Mouse (Mus musculus) forebrain, embryonic 12.5 days (tissue): ENCODE results near the gene Zfp607b. TPM values are rescaled to one million over a fixed set of nuclear protein-coding genes. Genes with fewer than 3 reads are reported as not detected.

Source experiments
- ATAC-seq: fragments of 200-750 bp; cut with Nextera tagmentation; 2 replicates; pipeline ENCODE4 v1.8.0; 2017; ENCODE audit warnings: moderate TSS enrichment; ENCODE audit not compliant: low FRiP score
- H3K27ac ChIP-seq: fragments of 300-500 bp; sonication (generic); 2 replicates; pipeline ENCODE4 v1.5.1; 2016; ENCODE audit warnings: mild to moderate bottlenecking
- H3K27me3 ChIP-seq: fragments of 300-500 bp; sonication (generic); 2 replicates; pipeline ENCODE4 v1.6.1; 2016; ENCODE audit warnings: mild to moderate bottlenecking
- H3K36me3 ChIP-seq: fragments of 300-500 bp; sonication (generic); replicated peaks from 2 replicates; pipeline ENCODE4 v1.6.1; 2016; ENCODE audit warnings: mild to moderate bottlenecking
- H3K4me1 ChIP-seq: fragments of 300-500 bp; sonication (generic); 2 replicates; pipeline ENCODE4 v1.6.1; 2016
- H3K4me2 ChIP-seq: fragments of 300-500 bp; sonication (generic); 2 replicates; pipeline ENCODE4 v1.6.1; 2016; ENCODE audit warnings: mild to moderate bottlenecking, moderate library complexity
- H3K4me3 ChIP-seq: fragments of 300-500 bp; sonication (generic); replicated peaks from 2 replicates; pipeline ENCODE4 v1.5.1; 2016; ENCODE audit warnings: mild to moderate bottlenecking
- H3K9ac ChIP-seq: fragments of 300-500 bp; sonication (generic); 2 replicates; pipeline ENCODE4 v1.6.1; 2016; ENCODE audit warnings: mild to moderate bottlenecking
- H3K9me3 ChIP-seq: fragments of 300-500 bp; sonication (generic); 2 replicates; pipeline ENCODE4 v1.6.1; 2016
- WGBS: fragments of 180-500 bp; shearing (Covaris S2); methylation state at CpG from one replicate; pipeline ENCODE4 v1.1.7; 2016; 5-methylcytosine and 5-hydroxymethylcytosine counted together
- polyA plus RNA-seq: library from polyadenylated mRNA; unstranded; fragments of >200 nt; fragmentation: Nextera tagmentation; extraction: Ambion mirVana; gene quantifications from 2 replicates; pipeline ENCODE4 v1.2.1, GENCODE M21; 2016

The Zfp607b gene
- polyA plus RNA-seq, 1 experiment from 2014 or later, result 10.1 TPM

DNA sequence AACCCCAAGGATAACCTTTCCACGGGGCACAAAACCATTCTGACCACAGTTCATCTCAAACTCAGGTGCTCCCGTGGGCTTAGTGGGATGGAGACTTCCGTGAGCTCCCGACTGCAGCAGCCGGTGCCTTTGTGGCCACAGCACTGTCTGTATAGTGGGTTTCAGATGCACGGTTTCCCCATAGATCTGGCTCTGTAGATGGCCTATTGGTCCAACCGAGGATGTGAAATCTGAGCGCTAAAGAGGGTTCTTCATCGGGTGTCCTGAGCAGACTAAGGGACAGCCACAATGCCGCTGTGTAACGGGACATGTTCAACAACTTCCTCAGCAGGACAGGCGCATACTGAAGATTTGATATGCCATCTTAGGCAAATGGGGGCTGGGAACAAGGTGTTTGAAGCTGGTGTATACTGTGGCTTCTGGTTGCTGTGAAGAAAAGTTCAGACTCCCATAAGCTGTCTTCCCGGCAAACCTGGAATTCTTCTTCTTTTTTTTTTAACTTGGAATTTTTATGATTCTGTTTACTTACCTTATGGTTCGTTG is 823 bp upstream of the Zfp607b start:
- Histone ChIP-seq H3K4me2 (peak overlapping the region; percentile 69), H3K36me3 (no peaks in the 10 kb centered on the region), H3K27ac (peak overlapping the region; percentile 87), H3K9ac (peak overlapping the region; percentile 68), H3K9me3 (no peaks in the 10 kb centered on the region), H3K27me3 (no peaks in the 10 kb centered on the region), H3K4me3 (peak overlapping the region; percentile 44), H3K4me1 (peaks cover 25% of the 10 kb centered on the region)
- ATAC-seq, result no peak
- 40% methylated on average over 14 of the region's 14 CpGs for WGBS

DNA sequence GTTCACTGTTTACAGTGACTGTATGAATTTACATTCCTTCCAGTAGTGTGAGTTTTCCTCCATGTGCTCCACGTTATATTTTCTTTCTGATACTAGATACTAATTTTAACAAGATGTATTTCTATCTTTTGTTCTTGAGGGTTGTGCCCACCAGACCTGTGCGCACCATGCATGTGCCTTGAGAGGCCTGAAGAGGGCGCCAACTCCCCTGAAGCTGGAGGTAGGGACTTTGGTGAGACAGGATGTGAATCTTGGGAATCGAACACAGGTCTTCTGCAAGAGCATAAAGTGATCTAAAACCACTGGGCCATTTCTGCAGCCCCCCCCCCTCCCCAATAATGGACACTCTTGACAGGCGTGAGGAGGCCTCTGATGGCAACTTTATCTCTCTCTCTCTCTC is 1.9 kb downstream of the Zfp607b start:
- Histone ChIP-seq H3K4me3 (no peak overlapping the region), H3K27me3 (no peaks in the 10 kb centered on the region), H3K4me1 (peaks cover 19% of the 10 kb centered on the region), H3K9me3 (no peaks in the 10 kb centered on the region), H3K36me3 (peaks cover 13% of the 10 kb centered on the region), H3K9ac (no peak overlapping the region), H3K27ac (no peak overlapping the region), H3K4me2 (no peak overlapping the region)
- WGBS, result 44% methylated on average over 5 of the region's 5 CpGs
- ATAC-seq, result no peak

DNA sequence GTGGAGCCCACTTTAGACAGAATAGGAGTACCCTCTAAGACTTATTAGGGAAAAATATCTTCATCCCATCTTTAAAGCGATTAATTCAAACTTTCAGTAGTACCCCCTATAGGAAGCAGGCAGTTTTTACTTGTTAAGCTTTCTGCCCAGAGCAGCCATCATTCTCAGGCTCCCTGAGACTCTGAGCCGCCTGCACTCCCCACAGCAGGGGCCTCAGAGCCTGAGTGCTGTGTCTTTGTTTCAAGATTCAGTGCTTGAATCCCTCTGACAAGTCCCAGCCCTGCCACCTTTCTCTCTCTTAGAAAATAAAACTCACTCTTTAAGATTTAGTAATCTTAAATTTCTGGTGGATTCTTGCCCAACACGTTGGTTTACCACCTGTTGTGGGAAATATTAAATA is 7.6 kb downstream of the Zfp607b start:
- H3K27ac ChIP-seq, result no peak overlapping the region
- H3K4me3 ChIP-seq, result no peak overlapping the region
- no peak overlapping the region for H3K4me2 ChIP-seq
- ATAC-seq, result no peak
- no peaks in the 10 kb centered on the region for H3K4me1 ChIP-seq
- H3K36me3 ChIP-seq, result peaks cover 28% of the 10 kb centered on the region
- no peaks in the 10 kb centered on the region for H3K9me3 ChIP-seq
- WGBS, result 23% methylated on average over 3 of the region's 3 CpGs
- H3K9ac ChIP-seq, result no peak overlapping the region
- H3K27me3 ChIP-seq, result no peaks in the 10 kb centered on the region

DNA sequence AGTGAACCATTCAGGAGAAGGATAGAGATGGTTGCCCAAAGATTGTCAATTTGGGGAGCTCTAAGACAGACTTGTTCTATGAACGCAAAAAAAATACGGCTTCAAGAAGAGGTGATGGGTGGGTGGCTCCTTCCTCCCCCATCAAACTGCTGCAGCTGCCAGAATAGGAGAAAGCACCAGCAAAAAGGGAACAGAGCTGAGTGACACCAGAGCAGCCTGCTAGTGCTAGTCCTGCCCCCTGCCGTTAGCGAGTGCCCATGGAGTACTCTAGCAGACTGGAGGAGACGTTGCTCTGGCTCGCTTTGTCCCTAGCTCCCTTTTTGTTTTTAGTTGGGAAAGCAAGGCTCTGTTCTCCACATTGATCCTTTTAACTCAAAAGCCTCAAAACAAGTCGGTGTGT is 21.3 kb downstream of the Zfp607b start:
- no peak overlapping the region for H3K9ac ChIP-seq
- 82% methylated on average over 7 of the region's 7 CpGs for WGBS
- peaks cover 27% of the 10 kb centered on the region; the same call in 1 of the 2 replicates for H3K9me3 ChIP-seq
- H3K4me1 ChIP-seq, result no peaks in the 10 kb centered on the region
- H3K4me3 ChIP-seq, result no peak overlapping the region
- H3K4me2 ChIP-seq, result no peak overlapping the region
- H3K27ac ChIP-seq, result no peak overlapping the region
- ATAC-seq, result no peak
- H3K36me3 ChIP-seq, result no peaks in the 10 kb centered on the region
- no peaks in the 10 kb centered on the region for H3K27me3 ChIP-seq

DNA sequence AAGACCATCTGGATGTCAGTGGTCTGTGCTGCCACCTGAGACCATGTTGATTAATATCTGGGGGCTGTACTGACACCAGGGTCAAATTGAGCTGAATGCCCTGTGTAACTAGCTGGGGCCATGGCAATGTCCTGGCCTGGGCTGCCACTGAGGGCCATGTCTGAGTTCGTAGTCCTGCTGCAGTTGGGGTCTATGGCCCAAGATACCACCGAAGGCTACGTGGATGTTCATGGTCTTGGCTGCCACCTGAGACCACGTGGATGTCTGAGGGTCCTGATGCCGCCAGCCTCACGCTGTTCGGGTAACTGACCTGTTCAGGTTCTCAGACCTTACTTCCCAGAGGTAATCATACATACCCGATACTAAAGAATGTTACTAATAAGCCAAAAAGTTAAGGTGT is 32.8 kb downstream of the Zfp607b start:
- no peak overlapping the region for H3K9ac ChIP-seq
- H3K27ac ChIP-seq, result no peak overlapping the region
- 93% methylated on average over 8 of the region's 8 CpGs for WGBS
- no peaks in the 10 kb centered on the region for H3K4me1 ChIP-seq
- H3K9me3 ChIP-seq, result 0 out of 2 replicates have a peak, but pooled peaks cover 4% of the 10 kb centered on the region
- H3K4me3 ChIP-seq, result no peak overlapping the region
- no peaks in the 10 kb centered on the region for H3K27me3 ChIP-seq
- no peak for ATAC-seq
- H3K4me2 ChIP-seq, result no peak overlapping the region
- no peaks in the 10 kb centered on the region for H3K36me3 ChIP-seq

DNA sequence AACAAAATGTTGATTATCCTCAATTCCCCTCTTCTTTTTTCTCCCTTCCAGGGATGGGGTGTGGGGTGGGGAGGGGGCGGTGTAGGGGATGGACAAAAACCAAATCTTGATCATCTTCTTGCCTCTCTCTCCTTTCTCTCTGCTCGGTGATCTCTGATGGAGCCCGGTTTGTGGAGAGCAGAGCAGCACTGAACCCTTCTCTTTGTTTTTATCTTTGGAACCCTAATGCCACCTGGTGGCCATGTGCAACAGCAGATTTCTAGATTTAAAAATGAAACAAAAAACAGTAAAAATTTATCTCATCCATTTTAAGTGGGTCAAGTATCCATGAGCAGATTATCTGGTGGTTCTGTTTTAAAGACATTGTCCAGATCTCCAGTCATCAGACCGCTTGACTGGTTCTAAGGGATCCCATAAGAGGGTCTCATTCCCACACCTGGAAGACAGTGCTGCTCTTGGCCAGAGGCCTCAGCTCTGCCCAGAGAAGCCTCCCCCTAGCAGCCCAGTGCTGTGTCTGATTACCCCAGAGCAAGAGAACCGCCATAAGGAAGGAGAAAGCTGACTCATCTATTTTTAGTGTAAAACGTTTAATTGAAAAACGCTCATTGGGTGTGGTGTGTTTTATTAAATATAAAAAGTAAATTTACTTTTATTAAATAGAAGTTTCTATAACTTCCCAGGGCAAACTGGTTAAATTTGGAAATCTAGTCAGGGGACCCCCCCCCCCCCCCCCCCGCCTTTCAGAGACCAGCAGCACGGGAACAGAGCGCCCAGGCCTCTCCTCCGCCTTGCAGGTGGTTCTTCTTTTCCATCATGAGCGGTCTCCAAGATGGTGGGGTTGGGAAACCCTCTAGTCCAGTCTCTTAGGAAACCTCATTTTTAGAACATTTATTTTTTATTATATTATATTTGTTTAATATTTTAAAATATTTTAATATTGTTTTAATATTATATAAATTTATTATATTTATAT is 36.7 kb downstream of the Zfp607b start:
- Histone ChIP-seq H3K4me1 (no peaks in the 10 kb centered on the region; the same call in 1 of the 2 replicates), H3K27ac (peak overlapping the region; percentile 51; the same call in 1 of the 2 replicates), H3K4me3 (no peak overlapping the region), H3K4me2 (no peak overlapping the region), H3K36me3 (no peaks in the 10 kb centered on the region), H3K9ac (no peak overlapping the region), H3K27me3 (no peaks in the 10 kb centered on the region), H3K9me3 (no peaks in the 10 kb centered on the region)
- WGBS, result 38% methylated on average over 12 of the region's 12 CpGs
- peak; percentile 85 for ATAC-seq

DNA sequence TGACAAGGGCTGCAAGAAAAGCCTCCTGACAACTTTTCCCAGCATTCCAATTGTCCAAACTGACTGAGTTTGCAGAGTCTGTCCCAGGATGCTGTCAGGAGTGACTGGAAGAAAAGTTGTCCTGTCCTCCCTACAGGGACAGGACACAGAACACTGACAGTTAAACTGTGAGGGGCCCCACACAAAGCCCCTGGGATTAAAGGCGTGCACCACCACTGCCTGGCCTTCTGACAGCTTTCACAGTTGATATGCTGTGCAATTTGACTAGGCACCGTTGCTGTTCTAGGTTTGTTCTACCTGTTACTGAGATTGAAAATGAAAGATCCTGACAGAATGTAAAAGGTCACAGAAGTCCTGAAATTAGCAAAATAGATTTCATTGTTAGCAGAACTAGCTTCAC is 38.3 kb downstream of the Zfp607b start:
- Histone ChIP-seq H3K9me3 (no peaks in the 10 kb centered on the region), H3K4me3 (no peak overlapping the region), H3K27me3 (no peaks in the 10 kb centered on the region), H3K27ac (no peak overlapping the region), H3K36me3 (no peaks in the 10 kb centered on the region), H3K4me1 (peaks cover 4% of the 10 kb centered on the region), H3K9ac (no peak overlapping the region; the same call in 1 of the 2 replicates), H3K4me2 (no peak overlapping the region)
- WGBS, result 62% methylated on average over 2 of the region's 2 CpGs
- no peak for ATAC-seq

DNA sequence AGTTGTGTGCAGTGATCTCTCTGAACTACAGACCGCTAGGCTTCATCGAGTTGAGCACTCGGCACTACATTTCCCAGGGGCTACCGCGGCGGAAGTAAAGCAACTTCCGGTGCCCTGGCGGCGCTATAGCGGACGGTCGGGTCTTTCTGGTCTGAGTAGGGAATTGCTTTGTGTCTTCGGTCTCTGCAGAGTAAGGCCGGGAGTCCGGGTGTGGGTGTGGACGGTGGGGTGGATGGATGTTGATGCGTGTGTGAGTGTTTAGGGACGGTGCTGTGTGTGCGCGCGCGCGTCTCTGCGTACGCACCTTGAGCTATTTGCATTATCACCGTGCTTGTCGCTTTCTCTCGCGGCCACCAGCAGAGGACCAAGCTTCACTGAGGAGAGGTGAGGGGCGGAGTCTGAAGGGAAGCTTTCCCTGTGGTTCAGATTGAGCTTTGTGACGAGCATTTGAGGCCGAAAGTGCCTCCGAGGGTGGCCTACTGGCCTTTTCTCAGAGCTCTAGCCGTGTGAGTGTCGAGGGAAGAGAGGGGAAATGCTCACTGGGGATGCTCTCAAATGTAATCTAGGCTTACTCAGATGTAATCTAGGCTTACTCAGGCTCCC is 42.2 kb downstream of the Zfp607b start, which contains the start of gene Zfp60:
Gene Zfp60, plus strand, starts transcription at position 109 of the 603 bp plus-strand sequence.
- Histone ChIP-seq H3K9me3 (no peaks in the 10 kb centered on the region), H3K36me3 (no peaks in the 10 kb centered on the region), H3K4me2 (peak within 1 kb of the TSS; percentile 71), H3K9ac (peak within 1 kb of the TSS; percentile 79), H3K4me1 (peaks cover 38% of the 10 kb centered on the region), H3K4me3 (peak within 1 kb of the TSS; percentile 57), H3K27me3 (no peaks in the 10 kb centered on the region), H3K27ac (peak within 1 kb of the TSS; percentile 98)
- peak; percentile 93 for ATAC-seq
- under 1% methylated on average over 35 of the region's 35 CpGs for WGBS

DNA sequence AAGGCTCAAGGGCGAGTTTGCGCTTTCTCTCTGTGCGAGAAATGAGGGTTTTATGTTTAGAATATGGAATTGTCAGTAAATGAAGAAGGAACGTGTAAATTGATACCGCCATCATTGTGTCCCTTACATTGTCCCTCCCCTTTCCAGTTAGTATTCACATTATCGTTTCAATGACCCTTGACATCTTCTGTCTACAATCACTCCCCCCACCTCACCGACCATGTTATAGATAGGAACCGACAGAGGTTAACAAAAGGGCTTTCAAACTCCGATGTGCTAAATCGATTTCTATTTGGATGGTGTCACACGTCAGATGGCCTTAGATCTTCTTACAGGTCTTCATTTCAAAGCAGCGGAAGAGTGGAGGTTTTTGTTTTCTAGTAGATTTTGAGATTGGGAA is 42.8 kb downstream of the Zfp607b start:
- 3% methylated on average over 12 of the region's 12 CpGs for WGBS
- Histone ChIP-seq H3K27ac (peak overlapping the region; percentile 98), H3K9ac (peak overlapping the region; percentile 79), H3K4me2 (peak overlapping the region; percentile 71), H3K9me3 (no peaks in the 10 kb centered on the region), H3K27me3 (no peaks in the 10 kb centered on the region), H3K4me1 (peaks cover 38% of the 10 kb centered on the region), H3K4me3 (peak overlapping the region; percentile 57), H3K36me3 (no peaks in the 10 kb centered on the region)
- peak; percentile 39 for ATAC-seq

DNA sequence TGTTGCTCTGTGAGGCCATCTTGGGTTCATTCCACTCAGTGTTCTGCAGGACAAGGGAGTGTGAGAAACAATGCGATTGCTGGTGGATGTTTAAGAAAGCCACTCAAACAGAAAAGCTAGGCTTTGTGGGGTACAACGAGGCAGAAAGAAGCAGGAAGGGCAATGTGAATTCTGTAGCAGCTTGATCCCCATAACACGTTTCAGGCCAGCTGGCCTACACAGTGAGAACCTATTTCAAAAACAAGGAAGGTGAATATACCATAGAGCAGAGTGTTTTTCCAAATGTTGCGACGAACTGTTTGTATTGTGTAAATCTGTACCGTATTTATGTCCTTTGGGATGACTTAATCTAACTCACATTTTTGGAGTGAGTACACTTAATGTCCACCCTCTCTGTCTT is 43.4 kb downstream of the Zfp607b start:
- no peak for ATAC-seq
- peaks cover 38% of the 10 kb centered on the region for H3K4me1 ChIP-seq
- H3K4me2 ChIP-seq, result peak overlapping the region; percentile 71
- H3K36me3 ChIP-seq, result peaks cover under 1% of the 10 kb centered on the region; the same call in 1 of the 2 replicates
- H3K4me3 ChIP-seq, result peak overlapping the region; percentile 57
- H3K9ac ChIP-seq, result peak overlapping the region; percentile 79
- H3K27ac ChIP-seq, result peak overlapping the region; percentile 98
- H3K27me3 ChIP-seq, result no peaks in the 10 kb centered on the region
- H3K9me3 ChIP-seq, result no peaks in the 10 kb centered on the region
- 52% methylated on average over 6 of the region's 6 CpGs for WGBS

DNA sequence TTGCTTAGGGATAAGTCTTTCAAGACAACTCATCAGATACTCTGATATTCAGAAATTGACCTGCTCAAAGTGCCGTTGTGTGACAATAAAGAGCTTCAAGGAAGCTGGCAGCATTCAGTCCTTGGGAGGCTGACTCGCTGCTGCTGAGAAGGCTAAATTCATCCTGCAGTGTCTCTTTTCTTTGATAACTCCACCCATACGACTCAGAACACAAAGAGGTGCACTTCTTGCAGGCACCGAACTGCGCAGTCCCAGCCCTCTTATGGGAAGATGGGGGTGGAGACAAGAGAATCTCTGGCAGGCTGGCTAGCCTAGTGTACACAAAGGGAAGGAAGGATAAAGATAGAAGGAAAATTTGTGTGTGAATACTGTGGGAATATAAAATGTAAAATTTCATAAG is 46.3 kb downstream of the Zfp607b start:
- Histone ChIP-seq H3K27me3 (no peaks in the 10 kb centered on the region), H3K9me3 (no peaks in the 10 kb centered on the region), H3K9ac (peak overlapping the region; percentile 40), H3K4me2 (peak overlapping the region; percentile 40), H3K27ac (peak overlapping the region; percentile 82), H3K4me1 (peaks cover 38% of the 10 kb centered on the region), H3K4me3 (peak overlapping the region; percentile 16; the same call in 1 of the 2 replicates), H3K36me3 (peaks cover 27% of the 10 kb centered on the region)
- 15% methylated on average over 5 of the region's 5 CpGs for WGBS
- ATAC-seq, result no peak
